Mouse (Mus musculus) C2C12 (cell line): ENCODE data around the gene Ugt1a5. TPM values are rescaled to one million over a fixed set of nuclear protein-coding genes. Genes with fewer than 3 reads are reported as not detected.

ENCODE experiments used
- H3K27me3 ChIP-seq: one replicate; pipeline ENCODE4 v1.6.1; 2011; ENCODE audit not compliant: control insufficient read depth, insufficient read depth, insufficient read length
- H3K36me3 ChIP-seq: one replicate; pipeline ENCODE4 v1.6.1; 2011; ENCODE audit not compliant: control insufficient read depth, insufficient read depth
- H3K4me3 ChIP-seq: one replicate; pipeline ENCODE4 v1.5.1; 2011; ENCODE audit warnings: mild to moderate bottlenecking, control low read depth; ENCODE audit not compliant: poor library complexity, insufficient read depth, severe bottlenecking
- H3K79me2 ChIP-seq: one replicate; pipeline ENCODE4 v1.6.1; 2011; ENCODE audit not compliant: control insufficient read depth, insufficient read depth
- H3K79me3 ChIP-seq: one replicate; pipeline ENCODE4 v1.6.1; 2011; ENCODE audit warnings: low read depth, control low read depth
- H3ac ChIP-seq: one replicate; pipeline ENCODE3; 2011; ENCODE audit warnings: low read depth; ENCODE audit not compliant: control insufficient read depth, insufficient read length
- CEBPB ChIP-seq: IDR thresholded peaks from one replicate; pipeline ENCODE4 v1.6.1; 2011; ENCODE audit warnings: low read depth, mild to moderate bottlenecking, control low read depth, moderate library complexity
- CTCF ChIP-seq: IDR thresholded peaks from one replicate; pipeline ENCODE4 v1.5.1; 2011; ENCODE audit not compliant: control insufficient read depth, insufficient read depth, insufficient read length
- FOSL1 ChIP-seq: IDR thresholded peaks from one replicate; pipeline ENCODE4 v1.8.0; 2011; ENCODE audit warnings: mild to moderate bottlenecking, low read length; ENCODE audit not compliant: poor library complexity, insufficient read depth, severe bottlenecking
- MAX ChIP-seq: IDR thresholded peaks from one replicate; pipeline ENCODE4 v1.6.1; 2011; ENCODE audit warnings: mild to moderate bottlenecking, control low read depth
- MYOD1 ChIP-seq: IDR thresholded peaks from one replicate; pipeline ENCODE4 v1.6.1; 2011; ENCODE audit warnings: low read depth; ENCODE audit not compliant: control insufficient read depth, insufficient read length
- MYOG ChIP-seq: IDR thresholded peaks from one replicate; pipeline ENCODE4 v1.6.1; 2011; ENCODE audit not compliant: control insufficient read depth, insufficient read length; ENCODE audit errors: extremely low read depth
- USF1 ChIP-seq: IDR thresholded peaks from one replicate; pipeline ENCODE4 v1.6.1; 2011; ENCODE audit warnings: low read depth, mild to moderate bottlenecking, control low read depth, moderate library complexity
- polyA plus RNA-seq: library from polyadenylated mRNA; unstranded; fragments of >200 nt; fragmentation: generic; extraction: Trizol; gene quantifications from one replicate; pipeline ENCODE4 v1.2.1, GENCODE M21; 2012; ENCODE audit warnings: missing spikeins

Gene Ugt1a5
- polyA plus RNA-seq, 1 experiment, result not detected

DNA sequence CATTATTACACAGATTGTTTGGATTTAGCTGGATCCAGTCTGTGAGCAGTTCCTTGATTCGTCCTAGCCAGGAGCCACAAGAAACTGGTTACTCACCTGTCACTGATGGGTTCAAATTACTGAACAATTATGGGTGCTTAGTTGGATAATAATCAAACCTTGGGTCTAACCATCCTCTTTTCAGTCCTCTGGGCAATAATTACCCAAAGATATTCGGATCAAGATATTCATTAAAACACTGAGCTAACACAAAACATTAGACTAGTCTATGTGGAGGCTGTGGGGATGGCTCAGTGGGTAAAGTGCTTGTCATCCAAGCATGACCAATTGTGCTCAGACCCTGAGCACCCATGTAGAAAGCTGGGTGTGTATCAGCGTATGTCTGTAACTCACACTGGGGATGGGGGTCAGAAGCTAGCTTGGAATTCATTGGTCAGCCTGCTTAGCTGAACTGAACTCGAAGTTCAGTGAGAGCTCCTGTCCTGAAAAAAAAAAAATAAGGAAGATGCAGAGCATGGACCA is 70.1 kb downstream of the Ugt1a5 start:
- H3K79me2 ChIP-seq, result no peaks in the 10 kb centered on the region
- TF ChIP-seq MYOG, result no peak
- no peak for TF ChIP-seq CTCF
- no peaks in the 10 kb centered on the region for H3K79me3 ChIP-seq

GRCm38 (mm10) chr1:88237311-88237710 is 71.5 kb downstream of the Ugt1a5 start:
- no peaks in the 10 kb centered on the region for H3K79me3 ChIP-seq
- TF ChIP-seq FOSL1, result no peak
- TF ChIP-seq USF1, result no peak
- no peak for TF ChIP-seq MYOG
- no peak for TF ChIP-seq MYOD1
- TF ChIP-seq CEBPB, result no peak
- TF ChIP-seq CTCF, result no peak
- no peak for TF ChIP-seq MAX

More for the DNA sequence above, 70.1 kb downstream of the Ugt1a5 start:
- no peak overlapping the region for H3ac ChIP-seq
- no peaks in the 10 kb centered on the region for H3K36me3 ChIP-seq
- no peak overlapping the region for H3K4me3 ChIP-seq
- peaks cover 45% of the 10 kb centered on the region for H3K27me3 ChIP-seq

DNA sequence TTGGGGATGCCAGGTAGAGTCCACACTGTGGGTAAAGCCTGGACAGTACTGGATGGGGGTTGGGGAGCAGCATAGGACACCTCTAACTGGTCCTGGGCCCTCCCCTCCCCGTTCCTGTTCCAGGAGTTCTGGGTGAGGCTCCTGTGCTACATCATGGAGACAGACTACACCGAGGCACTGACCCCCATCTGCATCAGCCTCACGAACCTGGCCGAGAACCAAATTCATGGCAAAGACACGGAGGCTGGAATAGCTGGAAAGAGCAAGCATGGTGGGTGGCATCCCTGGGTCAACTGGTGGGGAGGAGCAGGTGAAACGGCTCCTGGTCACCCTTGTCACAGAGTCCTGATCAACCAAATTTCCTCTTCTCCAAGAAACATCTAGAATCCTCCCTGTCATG is 73.0 kb downstream of the Ugt1a5 start:
- H3K36me3 ChIP-seq, result no peaks in the 10 kb centered on the region
- TF ChIP-seq MAX (no peak), MYOD1 (no peak), MYOG (no peak), CTCF (no peak), USF1 (no peak), CEBPB (no peak), FOSL1 (no peak)

More at GRCm38 (mm10) chr1:88237311-88237710, 71.5 kb downstream of the Ugt1a5 start:
- no peaks in the 10 kb centered on the region for H3K36me3 ChIP-seq
- peaks cover 39% of the 10 kb centered on the region for H3K27me3 ChIP-seq
- H3K79me2 ChIP-seq, result no peaks in the 10 kb centered on the region
- no peak overlapping the region for H3K4me3 ChIP-seq
- no peak overlapping the region for H3ac ChIP-seq

DNA sequence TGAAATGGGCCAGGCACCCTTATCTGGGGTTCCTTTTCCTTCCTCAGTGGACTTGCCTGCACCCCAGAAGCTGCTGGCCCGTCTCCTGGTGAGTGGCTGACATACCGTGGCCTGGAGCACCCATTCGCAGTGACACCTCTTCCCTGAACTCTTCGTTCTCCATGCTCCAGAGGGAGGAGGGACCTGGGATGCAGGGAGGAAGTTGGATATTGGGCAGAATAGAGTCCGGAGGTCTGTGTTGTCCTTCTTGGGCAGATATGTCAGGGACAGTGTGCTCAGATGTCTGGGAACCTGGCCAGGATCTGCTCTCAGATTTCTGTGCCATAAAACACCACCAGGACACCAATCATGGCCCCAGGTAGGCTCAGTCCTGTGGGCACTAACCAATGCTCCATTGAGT is 74.3 kb downstream of the Ugt1a5 start:
- no peaks in the 10 kb centered on the region for H3K36me3 ChIP-seq
- no peaks in the 10 kb centered on the region for H3K79me3 ChIP-seq
- H3K27me3 ChIP-seq, result peaks cover 36% of the 10 kb centered on the region
- H3K79me2 ChIP-seq, result no peaks in the 10 kb centered on the region
- H3ac ChIP-seq, result no peak overlapping the region
- no peak overlapping the region for H3K4me3 ChIP-seq
- TF ChIP-seq FOSL1 (no peak), MYOG (no peak), MYOD1 (no peak), CTCF (no peak), CEBPB (no peak), USF1 (no peak), MAX (no peak)

More for the DNA sequence above, 73.0 kb downstream of the Ugt1a5 start:
- Histone ChIP-seq H3ac (no peak overlapping the region), H3K27me3 (peaks cover 43% of the 10 kb centered on the region), H3K79me3 (no peaks in the 10 kb centered on the region), H3K4me3 (no peak overlapping the region), H3K79me2 (no peaks in the 10 kb centered on the region)

- Histone ChIP-seq H3K4me3 (no peak overlapping the region), H3K36me3 (no peaks in the 10 kb centered on the region), H3K79me3 (no peaks in the 10 kb centered on the region), H3ac (no peak overlapping the region), H3K79me2 (no peaks in the 10 kb centered on the region), H3K27me3 (peaks cover 31% of the 10 kb centered on the region)
- TF ChIP-seq USF1 (no peak), MYOG (no peak), CTCF (no peak), FOSL1 (no peak), MYOD1 (no peak), CEBPB (no peak), MAX (no peak)
Measured at GRCm38 (mm10) chr1:88240579-88240978, 74.8 kb downstream of the Ugt1a5 start.

DNA sequence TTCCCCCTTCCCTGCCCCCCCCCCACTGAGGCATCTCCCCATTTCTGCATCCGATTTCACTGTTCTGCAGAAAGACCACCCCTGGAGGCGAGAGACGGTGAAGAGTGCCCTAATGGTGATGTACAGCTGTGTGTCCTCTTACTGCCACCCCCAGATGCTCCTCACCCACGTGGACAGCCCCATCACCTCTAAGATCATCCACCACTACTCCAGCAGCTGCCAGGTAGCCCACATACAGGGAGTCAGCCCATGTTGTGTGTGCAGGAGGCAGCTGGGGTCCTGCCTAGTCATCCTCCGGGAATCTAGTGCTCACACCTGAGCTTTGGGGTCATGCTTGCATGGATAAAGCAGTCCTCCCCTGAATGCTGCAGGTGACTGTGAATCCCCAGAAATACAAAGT is 78.0 kb downstream of the Ugt1a5 start:
- no peak overlapping the region for H3K4me3 ChIP-seq
- no peak for TF ChIP-seq MYOG
- no peak for TF ChIP-seq MAX
- no peak for TF ChIP-seq USF1
- no peak for TF ChIP-seq CTCF
- no peak for TF ChIP-seq CEBPB
- TF ChIP-seq MYOD1, result no peak
- TF ChIP-seq FOSL1, result no peak
- H3K27me3 ChIP-seq, result peaks cover 20% of the 10 kb centered on the region
- no peaks in the 10 kb centered on the region for H3K36me3 ChIP-seq
- no peak overlapping the region for H3ac ChIP-seq
- H3K79me2 ChIP-seq, result no peaks in the 10 kb centered on the region
- H3K79me3 ChIP-seq, result no peaks in the 10 kb centered on the region
